Comparison of ENCODE assay signal across 8 mouse cellular contexts in genomic region chr19:23133427-23134094, GRCm38 (mm10). TPM values are rescaled to one million over a fixed set of nuclear protein-coding genes. Genes with fewer than 3 reads are reported as not detected.
DNase-seq lines count a peak whose midpoint lies in the region; ATAC-seq and TF ChIP-seq lines count a peak whose summit lies in the region.

No protein-coding gene starts in this region.

- no peak overlapping the region for H3K4me3 ChIP-seq in bone marrow, adult 2 months (replicated peaks; ENCODE audit: control insufficient read depth, low read depth, low read length)
- H3K4me3 ChIP-seq in heart, embryonic 16.5 days (ENCODE audit: low read length), result peak overlapping the region; percentile 59; the same call in 1 of the 2 replicates
- H3K4me3 ChIP-seq in lung, embryonic 14.5 days (ENCODE audit: low read depth, low read length), result peak overlapping the region; percentile 42; the same call in 1 of the 2 replicates
- H3K4me3 ChIP-seq in stomach, postnatal 0 days (ENCODE audit: low read depth, low read length), result no peak overlapping the region

- no peak for TF ChIP-seq EP300 in stomach, postnatal 0 days (optimal IDR thresholded peaks at IDR 0.05)

- H3K27me3 ChIP-seq in heart, embryonic 16.5 days (ENCODE audit: control insufficient read depth, insufficient read depth, low read length), result peaks cover 11% of the 10 kb centered on the region
- peaks cover 43% of the 10 kb centered on the region for H3K27me3 ChIP-seq in lung, embryonic 14.5 days (ENCODE audit: insufficient read depth, low read length)
- H3K27me3 ChIP-seq in stomach, postnatal 0 days (ENCODE audit: control insufficient read depth, insufficient read depth, low read length), result no peaks in the 10 kb centered on the region

- no peak for TF ChIP-seq POLR2A in bone marrow, adult 2 months (IDR thresholded peaks at IDR 0.05; ENCODE audit: borderline replicate concordance, control insufficient read depth, low read depth, low read length)

- H3K36me3 ChIP-seq in heart, embryonic 16.5 days (ENCODE audit: control insufficient read depth, insufficient read depth), result no peaks in the 10 kb centered on the region
- H3K36me3 ChIP-seq in lung, embryonic 14.5 days (ENCODE audit: insufficient read depth), result no peaks in the 10 kb centered on the region
- no peaks in the 10 kb centered on the region for H3K36me3 ChIP-seq in stomach, postnatal 0 days (ENCODE audit: control insufficient read depth, insufficient read depth, low read length)

- H3K9ac ChIP-seq in heart, embryonic 16.5 days (ENCODE audit: low read length), result no peak overlapping the region
- H3K9ac ChIP-seq in lung, embryonic 14.5 days, result no peak overlapping the region
- H3K9ac ChIP-seq in stomach, postnatal 0 days (ENCODE audit: low read length), result peak overlapping the region; percentile 70

- peak; percentile 43 to 67 for DNase-seq in left cerebral cortex, postnatal 14 days (ENCODE audit: low spot score in 2 of 2)
- DNase-seq in left cerebral cortex, postnatal 36 days (ENCODE audit: low spot score in 2 of 2), result no peak
- DNase-seq in lung, embryonic 14.5 days, result no peak
- no peak for DNase-seq in stomach, postnatal 0 days (ENCODE audit: low spot score)
- DNase-seq in spleen, adult 12 weeks (ENCODE audit: low spot score), result no peak

- H3K27ac ChIP-seq in bone marrow, adult 2 months (ENCODE audit: control insufficient read depth, insufficient read depth, low read depth, low read length, poor library complexity), result peak overlapping the region; percentile 79
- H3K27ac ChIP-seq in heart, embryonic 16.5 days (ENCODE audit: low read length), result no peak overlapping the region
- H3K27ac ChIP-seq in lung, embryonic 14.5 days (ENCODE audit: low read depth), result no peak overlapping the region
- peak overlapping the region; percentile 99 for H3K27ac ChIP-seq in stomach, postnatal 0 days (replicated peaks)

- peak overlapping the region; percentile 91 for H3K4me2 ChIP-seq in heart, embryonic 16.5 days (ENCODE audit: low read depth, low read length)
- peak overlapping the region; percentile 89 for H3K4me2 ChIP-seq in lung, embryonic 14.5 days
- peak overlapping the region; percentile 77 for H3K4me2 ChIP-seq in stomach, postnatal 0 days (replicated peaks; ENCODE audit: low read depth)

- intact Hi-C loops in left cerebral cortex, postnatal 14 days (cut with DNase I), result loop anchor here (1.0 to 10.0 kb wide), 6 partner anchors 9 to 217 kb away; no protein-coding TSS in a partner anchor
- intact Hi-C loops in left cerebral cortex, postnatal 36 days (cut with DNase I), result loop anchor here (2.0 to 5.0 kb wide), 3 partner anchors 41 to 217 kb away; no protein-coding TSS in a partner anchor

- no peak for ATAC-seq in heart, embryonic 16.5 days (replicated peaks; ENCODE audit: extremely low read depth, insufficient read depth, low FRiP score)
- ATAC-seq in lung, embryonic 14.5 days (ENCODE audit: insufficient read depth), result no peak
- no peak for ATAC-seq in stomach, postnatal 0 days (ENCODE audit: low FRiP score, low TSS enrichment)
- no peak for ATAC-seq in granulocyte monocyte progenitor cell, adult 5-6 weeks (replicated peaks; ENCODE audit: poor library complexity, severe bottlenecking)

- H3K9me3 ChIP-seq in heart, embryonic 16.5 days (replicated peaks; ENCODE audit: control insufficient read depth, low read length), result no peaks in the 10 kb centered on the region
- no peaks in the 10 kb centered on the region for H3K9me3 ChIP-seq in lung, embryonic 14.5 days (ENCODE audit: low read depth, low read length)
- H3K9me3 ChIP-seq in stomach, postnatal 0 days (ENCODE audit: control insufficient read depth, low read length), result no peaks in the 10 kb centered on the region

- WGBS in bone marrow, adult 2 months, result 52% methylated on average over 9 of the region's 9 CpGs
- 37% methylated on average over 9 of the region's 9 CpGs for whole genome bisulfite sequencing in heart, embryonic 16.5 days
- WGBS in lung, embryonic 14.5 days, result 13% methylated on average over 9 of the region's 9 CpGs
- WGBS in stomach, postnatal 0 days, result 38% methylated on average over 9 of the region's 9 CpGs

- TF ChIP-seq CTCF in bone marrow, adult 2 months (IDR thresholded peaks at IDR 0.05; ENCODE audit: control insufficient read depth, insufficient read depth, low read length), result no peak
- TF ChIP-seq CTCF in lung, embryonic 14.5 days (IDR thresholded peaks at IDR 0.05; ENCODE audit: low read depth), result no peak
- no peak for TF ChIP-seq CTCF in stomach, postnatal 0 days (IDR thresholded peaks at IDR 0.05; ENCODE audit: low read depth)

- no peaks in the 10 kb centered on the region; the same call in 1 of the 2 replicates for H3K4me1 ChIP-seq in bone marrow, adult 2 months (ENCODE audit: control insufficient read depth, insufficient read depth, low read length)
- peaks cover 21% of the 10 kb centered on the region for H3K4me1 ChIP-seq in heart, embryonic 16.5 days (ENCODE audit: control insufficient read depth, insufficient read depth, low read length)
- peaks cover 6% of the 10 kb centered on the region; the same call in 1 of the 2 replicates for H3K4me1 ChIP-seq in lung, embryonic 14.5 days (ENCODE audit: insufficient read depth)
- H3K4me1 ChIP-seq in stomach, postnatal 0 days (replicated peaks; ENCODE audit: control insufficient read depth, insufficient read depth), result peaks cover 5% of the 10 kb centered on the region; the same call in 1 of the 2 replicates

RNA-seq across cellular contexts. Expression of gene Klf9, which starts 7.5 kb away (rescaled TPM):
- total RNA-seq in left cerebral cortex, postnatal 14 days (2021), result 100 to 1,000 TPM; 206 to 251 TPM
- total RNA-seq in left cerebral cortex, postnatal 36 days (2021), result 100 to 1,000 TPM; 205 to 209 TPM
- polyA plus RNA-seq in bone marrow, adult 2 months (2011; ENCODE audit: insufficient read depth, insufficient read length, low replicate concordance, missing spikeins), result 4.1 and 9.8 TPM in 2 replicates
- polyA plus RNA-seq in heart, embryonic 16.5 days (2015; fragmentation: Nextera tagmentation; extraction: Ambion mirVana), result 3.8 and 3.9 TPM in 2 replicates
- 2.0 and 2.3 TPM in 2 replicates for polyA plus RNA-seq in lung, embryonic 14.5 days (2014; fragmentation: Nextera tagmentation; extraction: Ambion mirVana)
- polyA plus RNA-seq in stomach, postnatal 0 days (2015; fragmentation: Nextera tagmentation; extraction: Ambion mirVana), result 11.3 and 17.4 TPM in 2 replicates
- total RNA-seq in granulocyte monocyte progenitor cell, adult 5-6 weeks (2014; fragmentation: Nextera tagmentation), result 11.2 and 14.9 TPM in 2 replicates
- 9.1 and 14.0 TPM in 2 replicates for total RNA-seq in granulocyte monocyte progenitor cell, adult 5-6 weeks (2017)

Comparison
In these comparisons a context has a peak if more than half of its experiments do, and no peak if none do; other contexts are left out.
1. DNase-seq: peak in left cerebral cortex, postnatal 14 days (2 of 2); none in left cerebral cortex, postnatal 36 days (0 of 2), lung, embryonic 14.5 days (single experiment), stomach, postnatal 0 days (single experiment) and spleen, adult 12 weeks (single experiment).
2. H3K27ac ChIP-seq: peak in bone marrow, adult 2 months (single experiment) and stomach, postnatal 0 days (single experiment); none in heart, embryonic 16.5 days (single experiment) and lung, embryonic 14.5 days (single experiment).
3. H3K4me3 ChIP-seq: peak in heart, embryonic 16.5 days (single experiment) and lung, embryonic 14.5 days (single experiment); none in bone marrow, adult 2 months (single experiment) and stomach, postnatal 0 days (single experiment).
4. Peak in every context shown above with its lines, with median percentiles within 50 percentile points of each other: H3K4me2 ChIP-seq.